Mouse (Mus musculus): Measurements from ENCODE around the gene Vps37b.
"Not testable (repeated sequence)": the region's sequence is repeated elsewhere in the genome, so short reads cannot be mapped to it uniquely, and the experiment has no call there.

Vps37b gene

GRCm38 (mm10) chr5:124032001-124032508 lies at the start of gene Vps37b:
Vps37b (minus strand) TSS chr5:124032270.
- peak; percentile 93 for DNase-seq

- DNase-seq, result no peak
Observed at GRCm38 (mm10) chr5:124079880-124080279, 47.8 kb upstream of the Vps37b start.

GRCm38 (mm10) chr5:124078794-124079416 lies 46.8 kb upstream of the Vps37b start:
- DNase-seq, result peak; percentile 64

- DNase-seq, result no peak
Observed at GRCm38 (mm10) chr5:124077856-124078460, 45.9 kb upstream of the Vps37b start.

- no peak for DNase-seq
Observed at GRCm38 (mm10) chr5:124077241-124077640, 45.2 kb upstream of the Vps37b start.

- DNase-seq, result no peak
Observed at GRCm38 (mm10) chr5:124076559-124076958, 44.5 kb upstream of the Vps37b start.

GRCm38 (mm10) chr5:124075716-124076115 lies 43.6 kb upstream of the Vps37b start:
- no peak for DNase-seq

- DNase-seq, result no peak
Observed at GRCm38 (mm10) chr5:124074845-124075307, 42.8 kb upstream of the Vps37b start.

- DNase-seq, result no peak
Observed at GRCm38 (mm10) chr5:124073682-124074081, 41.6 kb upstream of the Vps37b start.

- DNase-seq, result no peak
Observed at GRCm38 (mm10) chr5:124069657-124070056, 37.6 kb upstream of the Vps37b start.

- no peak for DNase-seq
Observed at GRCm38 (mm10) chr5:124062037-124062824, 30.2 kb upstream of the Vps37b start.

- DNase-seq, result no peak
Observed at GRCm38 (mm10) chr5:124059677-124060076, 27.6 kb upstream of the Vps37b start.

GRCm38 (mm10) chr5:124058749-124059148 lies 26.7 kb upstream of the Vps37b start:
- DNase-seq, result no peak

GRCm38 (mm10) chr5:124056956-124057355 lies 24.9 kb upstream of the Vps37b start:
- no peak for DNase-seq

GRCm38 (mm10) chr5:124056219-124056618 lies 24.1 kb upstream of the Vps37b start:
- no peak for DNase-seq

GRCm38 (mm10) chr5:124052641-124053040 lies 20.6 kb upstream of the Vps37b start:
- DNase-seq, result not testable (repeated sequence)

GRCm38 (mm10) chr5:124051899-124052491 lies 19.9 kb upstream of the Vps37b start:
- no peak for DNase-seq

GRCm38 (mm10) chr5:124050095-124051050 lies 18.3 kb upstream of the Vps37b start:
- no peak for DNase-seq

- no peak for DNase-seq
Observed at GRCm38 (mm10) chr5:124049249-124050045, 17.4 kb upstream of the Vps37b start.

- no peak for DNase-seq
Observed at GRCm38 (mm10) chr5:124046741-124047401, 14.8 kb upstream of the Vps37b start.
